Comparison of ENCODE assay signal across 32 mouse cellular contexts in genomic region chr15:103264794-103265193, GRCm38 (mm10). TPM values are rescaled to one million over a fixed set of nuclear protein-coding genes. Genes with fewer than 3 reads are reported as not detected.
"Had no signal": no experiment of that assay in that cellular context is flagged by ENCODE, and none has a peak within 500 bp of the region (broad histone marks: within the 10 kb centered on the region; RNA-seq: fewer than 3 reads in every experiment).

No protein-coding gene starts in this region.

- DNase-seq: gastrocnemius, postnatal 14 days; gastrocnemius, postnatal 36 days; heart, adult 11 months; heart, adult 2 months; heart, postnatal 14 days; heart, postnatal 36 days; kidney, adult 11 months; kidney, adult 2 months; kidney, adult 9 months; kidney, postnatal 14 days; kidney, postnatal 36 days; layer of hippocampus, adult 9-11 months; layer of hippocampus, postnatal 36 days had no signal

- H3K4me3 ChIP-seq: heart, adult 2 months; heart, embryonic 13.5 days; heart, embryonic 15.5 days; hindbrain, embryonic 13.5 days; hindbrain, embryonic 15.5 days; kidney, embryonic 15.5 days; left cerebral cortex, adult 2 months; limb, embryonic 10.5 days; limb, embryonic 12.5 days had no signal

- H3K9ac ChIP-seq: heart, embryonic 13.5 days; heart, embryonic 15.5 days; hindbrain, embryonic 13.5 days; hindbrain, embryonic 15.5 days; kidney, embryonic 15.5 days; limb, embryonic 12.5 days had no signal

- H3K36me3 ChIP-seq: heart, embryonic 13.5 days; heart, embryonic 15.5 days; hindbrain, embryonic 13.5 days; hindbrain, embryonic 15.5 days; kidney, embryonic 15.5 days; limb, embryonic 10.5 days; limb, embryonic 12.5 days had no signal

- H3K4me2 ChIP-seq: heart, embryonic 11.5 days; heart, embryonic 13.5 days; heart, embryonic 15.5 days; hindbrain, embryonic 13.5 days; hindbrain, embryonic 15.5 days; kidney, embryonic 15.5 days; limb, embryonic 12.5 days had no signal

- H3K9me3 ChIP-seq: heart, embryonic 13.5 days; heart, embryonic 15.5 days; hindbrain, embryonic 13.5 days; hindbrain, embryonic 15.5 days; kidney, embryonic 15.5 days; limb, embryonic 10.5 days; limb, embryonic 12.5 days had no signal

- H3K4me1 ChIP-seq: hindbrain, embryonic 13.5 days; hindbrain, embryonic 15.5 days; limb, embryonic 10.5 days; limb, embryonic 12.5 days had no signal

- ATAC-seq: hindbrain, postnatal 0 days; intestine, embryonic 16.5 days had no signal

- H3K27me3 ChIP-seq: heart, embryonic 13.5 days; heart, embryonic 15.5 days; hindbrain, embryonic 15.5 days; kidney, embryonic 15.5 days; limb, embryonic 12.5 days had no signal

- H3K27ac ChIP-seq: heart, adult 2 months; heart, embryonic 13.5 days; heart, embryonic 15.5 days; hindbrain, embryonic 13.5 days; hindbrain, embryonic 15.5 days; hindbrain, postnatal 0 days; kidney, embryonic 15.5 days; kidney, postnatal 0 days; left cerebral cortex, adult 2 months; limb, embryonic 10.5 days; limb, embryonic 12.5 days had no signal

RNA-seq across cellular contexts. Expression of gene Nfe2, which starts 6.6 kb away (rescaled TPM):
- total RNA-seq: gastrocnemius, adult 18-20 months; gastrocnemius, adult 8-10 months; gastrocnemius, postnatal 14 days; gastrocnemius, postnatal 36 days; layer of hippocampus, adult 18-20 months; layer of hippocampus, adult 8-10 months; layer of hippocampus, postnatal 14 days; left cerebral cortex, adult 2 months; left cerebral cortex, postnatal 14 days; left cerebral cortex, postnatal 36 days had no signal

RNA-seq across cellular contexts. Expression of gene Gpr84, which starts 45.6 kb away (rescaled TPM):
- total RNA-seq: gastrocnemius, adult 18-20 months; gastrocnemius, adult 8-10 months; gastrocnemius, postnatal 14 days; gastrocnemius, postnatal 36 days; heart, adult 2 months; heart, postnatal 14 days; heart, postnatal 36 days had no signal
